Mouse (Mus musculus) MEL (cell line): ENCODE measurements around the gene Plekhm3.

ENCODE experiments used
- CHD2 ChIP-seq: IDR thresholded peaks from 2 replicates; pipeline ENCODE4 v1.6.1; 2011; ENCODE audit warnings: low read length, improper control_type of control experiment
- CTCF ChIP-seq, 3 experiments: IDR thresholded peaks in 2 of 3; conservative IDR thresholded peaks in 1 of 3; 2 replicates each; pipeline ENCODE4 v1.5.1; 2011 to 2012; ENCODE audit warnings: low read length in 3 of 3, low read depth in 2 of 3, mild to moderate bottlenecking in 2 of 3, improper control_type of control experiment in 1 of 3, inconsistent platforms in 1 of 3, mixed read lengths in 1 of 3, moderate library complexity in 1 of 3; ENCODE audit not compliant: control insufficient read depth in 1 of 3, insufficient read depth in 1 of 3, poor library complexity in 1 of 3, severe bottlenecking in 1 of 3
- E2F4 ChIP-seq: IDR thresholded peaks from 2 replicates; pipeline ENCODE4 v1.6.1; 2011; ENCODE audit warnings: low read depth, low read length, improper control_type of control experiment, borderline replicate concordance
- GATA1 ChIP-seq: IDR thresholded peaks from 2 replicates; pipeline ENCODE4 v1.6.1; 2011; ENCODE audit warnings: low read depth, low read length, improper control_type of control experiment
- HCFC1 ChIP-seq: IDR thresholded peaks from 2 replicates; pipeline ENCODE4 v1.6.1; 2012; ENCODE audit warnings: low read depth, mild to moderate bottlenecking, inconsistent platforms, low read length, improper control_type of control experiment, moderate library complexity
- MYC ChIP-seq: IDR thresholded peaks from 2 replicates; pipeline ENCODE4 v1.6.1; 2011; ENCODE audit warnings: low read depth, mild to moderate bottlenecking, low read length, improper control_type of control experiment, moderate library complexity
- NRF1 ChIP-seq: IDR thresholded peaks from 2 replicates; pipeline ENCODE4 v1.6.1; 2014; ENCODE audit warnings: low read depth, mild to moderate bottlenecking, inconsistent platforms, low read length, improper control_type of control experiment, moderate library complexity; ENCODE audit not compliant: poor library complexity, insufficient read depth, severe bottlenecking
- POLR2A ChIP-seq, 2 experiments: IDR thresholded peaks; 2 replicates each; pipeline ENCODE4 v1.6.1; 2011 to 2012; ENCODE audit warnings: low read length in 2 of 2, mild to moderate bottlenecking in 2 of 2, control low read depth in 1 of 2, improper control_type of control experiment in 1 of 2, low read depth in 1 of 2, moderate library complexity in 1 of 2; ENCODE audit not compliant: control insufficient read depth in 1 of 2, insufficient read depth in 1 of 2, poor library complexity in 1 of 2
- RCOR1 ChIP-seq: IDR thresholded peaks from 2 replicates; pipeline ENCODE4 v1.6.1; 2012; ENCODE audit warnings: low read depth, mild to moderate bottlenecking, inconsistent platforms, low read length, improper control_type of control experiment
- SMC3 ChIP-seq: IDR thresholded peaks from 2 replicates; pipeline ENCODE4 v1.6.1; 2011; ENCODE audit warnings: low read depth, low read length, improper control_type of control experiment
- TAL1 ChIP-seq: IDR thresholded peaks from 2 replicates; pipeline ENCODE4 v1.6.1; 2012; ENCODE audit warnings: mild to moderate bottlenecking, inconsistent platforms, low read length, moderate library complexity, mixed read lengths
- USF1 ChIP-seq: IDR thresholded peaks from 2 replicates; pipeline ENCODE4 v1.6.1; 2014; ENCODE audit warnings: low read depth, mild to moderate bottlenecking, inconsistent platforms, low read length, improper control_type of control experiment, moderate library complexity
- USF2 ChIP-seq, 2 experiments: IDR thresholded peaks; 2 replicates each; pipeline ENCODE4 v1.6.1; 2011 to 2012; ENCODE audit warnings: improper control_type of control experiment in 2 of 2, low read length in 2 of 2, borderline replicate concordance in 1 of 2, inconsistent platforms in 1 of 2, low read depth in 1 of 2, mild to moderate bottlenecking in 1 of 2; ENCODE audit not compliant: insufficient read depth in 1 of 2
- ZMIZ1 ChIP-seq: IDR thresholded peaks from 2 replicates; pipeline ENCODE4 v1.6.1; 2012; ENCODE audit warnings: low read depth, mild to moderate bottlenecking, inconsistent platforms, low read length, improper control_type of control experiment, moderate library complexity

DNA sequence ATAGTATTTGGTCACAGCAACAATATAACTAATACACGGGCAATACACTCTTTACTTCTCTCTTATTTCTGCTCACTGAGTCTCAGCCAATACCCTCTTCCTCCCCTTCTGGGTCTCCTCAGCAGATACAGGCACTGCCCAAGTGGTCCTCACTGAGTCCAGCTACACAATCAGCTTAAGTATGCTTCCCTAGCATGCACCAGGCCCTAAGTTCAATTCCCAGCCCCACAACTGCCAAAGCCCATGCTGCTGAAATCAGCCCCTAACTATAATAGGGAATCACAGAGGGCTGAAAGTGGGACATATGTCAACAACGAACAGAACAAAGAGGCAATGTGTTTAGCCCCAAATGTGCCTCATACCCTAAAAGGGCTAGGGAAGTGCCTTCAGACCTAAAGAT is 11.9 kb downstream of the Plekhm3 start:
- no peak for TF ChIP-seq TAL1
- no peak for TF ChIP-seq USF1
- TF ChIP-seq POLR2A (IDR thresholded peaks at IDR 0.05; ENCODE audit: control insufficient read depth in 1 of 2, insufficient read depth in 1 of 2, low read depth in 1 of 2, low read length in 2 of 2, poor library complexity in 1 of 2) = no peak
- TF ChIP-seq USF2 (IDR thresholded peaks at IDR 0.05; ENCODE audit: borderline replicate concordance in 1 of 2, insufficient read depth in 1 of 2, low read depth in 1 of 2, low read length in 2 of 2) = no peak
- TF ChIP-seq CTCF (IDR thresholded peaks at IDR 0.05 in 2 of 3, conservative IDR thresholded peaks at IDR 0.05 in 1 of 3; ENCODE audit: control insufficient read depth in 1 of 3, insufficient read depth in 1 of 3, low read depth in 2 of 3, low read length in 3 of 3, poor library complexity in 1 of 3, severe bottlenecking in 1 of 3) = no peak
- TF ChIP-seq ZMIZ1 = no peak
- no peak for TF ChIP-seq E2F4
- no peak for TF ChIP-seq SMC3
- TF ChIP-seq HCFC1 = no peak
- no peak for TF ChIP-seq RCOR1
- no peak for TF ChIP-seq GATA1
- TF ChIP-seq CHD2 = no peak
- no peak for TF ChIP-seq MYC
- no peak for TF ChIP-seq NRF1
